Mouse (Mus musculus) liver, embryonic 14.5 days (tissue): ENCODE results near the gene Smg6.

ENCODE experiments used
- CTCF ChIP-seq: IDR thresholded peaks from 2 replicates; pipeline ENCODE4 v1.5.1; 2016; ENCODE audit warnings: antibody characterized with exemption, low read depth, control low read depth
- EP300 ChIP-seq: IDR thresholded peaks from 2 replicates; pipeline ENCODE4 v1.6.1; 2016; ENCODE audit warnings: antibody characterized with exemption, low read depth

- peak; percentile 84 for TF ChIP-seq CTCF
- TF ChIP-seq EP300 = no peak
Measured at GRCm38 (mm10) chr11:75168590-75169361, 243.2 kb downstream of the Smg6 start.
